Mouse (Mus musculus) ES-E14 (cell line): ENCODE results near the gene Proser2. TPM values are rescaled to one million over a fixed set of nuclear protein-coding genes. Genes with fewer than 3 reads are reported as not detected.
A peak's percentile ranks its signal among the peaks of the same experiment; 100 is the strongest.

Source experiments
- DNase-seq: peaks from one replicate; pipeline ENCODE4 v3.0.0-alpha.2; 2013; ENCODE audit warnings: low read depth, low spot score
- H3K27ac ChIP-seq: 2 replicates; pipeline ENCODE4 v1.5.1; 2012; ENCODE audit warnings: low read depth, mild to moderate bottlenecking, low read length, moderate library complexity, mixed read lengths; ENCODE audit not compliant: poor library complexity, insufficient read depth, severe bottlenecking
- H3K36me3 ChIP-seq: 2 replicates; pipeline ENCODE4 v1.6.1; 2012; ENCODE audit warnings: mild to moderate bottlenecking, low read length, moderate library complexity, mixed read lengths; ENCODE audit not compliant: control insufficient read depth, poor library complexity, insufficient read depth, severe bottlenecking
- H3K4me1 ChIP-seq, 2 experiments: fragments of 150-350 bp in 1 of 2; sonication (generic) in 1 of 2; 2 replicates each; pipeline ENCODE4 v1.6.1; 2012; ENCODE audit warnings: low read length in 2 of 2, mild to moderate bottlenecking in 1 of 2, mixed read lengths in 1 of 2; ENCODE audit not compliant: control insufficient read depth in 2 of 2, insufficient read depth in 2 of 2, poor library complexity in 1 of 2
- H3K4me3 ChIP-seq, 2 experiments: fragments of 150-350 bp in 1 of 2; sonication (generic) in 1 of 2; 2 replicates each; pipeline ENCODE4 v1.5.1; 2012; ENCODE audit warnings: low read length in 2 of 2, low read depth in 1 of 2, mild to moderate bottlenecking in 1 of 2, mixed read lengths in 1 of 2; ENCODE audit not compliant: insufficient read depth in 1 of 2, poor library complexity in 1 of 2, severe bottlenecking in 1 of 2
- H3K9ac ChIP-seq: 2 replicates; pipeline ENCODE4 v1.6.1; 2012; ENCODE audit warnings: low read depth, mild to moderate bottlenecking, low read length, mixed read lengths; ENCODE audit not compliant: poor library complexity, insufficient read depth, severe bottlenecking
- H3K9me3 ChIP-seq: fragments of 150-350 bp; sonication (generic); 2 replicates; pipeline ENCODE4 v1.6.1; 2012; ENCODE audit warnings: low read depth, mild to moderate bottlenecking, low read length; ENCODE audit not compliant: control insufficient read depth, insufficient read depth
- CHD2 ChIP-seq: IDR thresholded peaks from 2 replicates; pipeline ENCODE4 v1.6.1; 2014; ENCODE audit warnings: mild to moderate bottlenecking, low read depth, low read length, inconsistent platforms
- HCFC1 ChIP-seq: IDR thresholded peaks from 2 replicates; pipeline ENCODE4 v1.6.1; 2012; ENCODE audit warnings: low read length, inconsistent platforms, borderline replicate concordance; ENCODE audit not compliant: insufficient read depth
- MAFK ChIP-seq: IDR thresholded peaks from 2 replicates; pipeline ENCODE4 v1.6.1; 2014; ENCODE audit warnings: mild to moderate bottlenecking, low read depth, low read length, inconsistent platforms; ENCODE audit not compliant: insufficient read depth
- ZC3H11A ChIP-seq: IDR thresholded peaks from 2 replicates; pipeline ENCODE4 v1.6.1; 2012; ENCODE audit warnings: low read depth, mild to moderate bottlenecking, inconsistent platforms, low read length, borderline replicate concordance
- ZNF384 ChIP-seq: IDR thresholded peaks from 2 replicates; pipeline ENCODE4 v1.6.1; 2012; ENCODE audit warnings: low read depth, low read length, inconsistent platforms
- in situ Hi-C, 2 experiments: fragments of 600-800 bp; cut with MboI; formaldehyde crosslinking; loops; one replicate each; pipeline ENCODE4 v1.15.1; 2025; ENCODE audit warnings: low sequenced_read_pairs in 2 of 2, inconsistent platforms in 1 of 2; ENCODE audit not compliant: unreplicated experiment in 2 of 2
- total RNA-seq: library from RNA; depleted of rRNA; stranded (reverse); fragments of 300-350 nt; gene quantifications from 2 replicates; pipeline ENCODE4 v1.2.3, GENCODE M21; 2012

The Proser2 gene
- total RNA-seq, 1 experiment: 1.9 TPM

GRCm38 (mm10) chr2:6168560-6168959, 38.5 kb upstream of the Proser2 start:
- Histone ChIP-seq H3K9me3 (no peaks in the 10 kb centered on the region), H3K4me3 (no peak overlapping the region), H3K27ac (no peak overlapping the region), H3K9ac (no peak overlapping the region), H3K36me3 (no peaks in the 10 kb centered on the region), H3K4me1 (no peaks in the 10 kb centered on the region)
- TF ChIP-seq ZNF384 (no peak), HCFC1 (no peak), CHD2 (no peak), MAFK (no peak), ZC3H11A (no peak)
- DNase-seq: no peak
- in situ Hi-C loops: loop anchor here in 1 of 2 experiments (10.0 kb wide), 1 partner anchor 174 kb away; no protein-coding TSS in a partner anchor

- H3K4me1 ChIP-seq: no peaks in the 10 kb centered on the region; a peak in 1 of 4 replicates
- H3K9ac ChIP-seq: no peak overlapping the region
- H3K36me3 ChIP-seq: no peaks in the 10 kb centered on the region
- DNase-seq: peak; percentile 75
- no peak overlapping the region for H3K27ac ChIP-seq
- H3K4me3 ChIP-seq: no peak overlapping the region
- TF ChIP-seq HCFC1 (no peak), ZNF384 (no peak), MAFK (no peak), ZC3H11A (peak; percentile 93), CHD2 (no peak)
- in situ Hi-C loops: loop anchor here in 1 of 2 experiments (10.0 kb wide), 1 partner anchor 173 kb away; no protein-coding TSS in a partner anchor
- H3K9me3 ChIP-seq: no peaks in the 10 kb centered on the region
Measured at GRCm38 (mm10) chr2:6167843-6168558, 38.0 kb upstream of the Proser2 start.

- H3K4me1 ChIP-seq: peaks cover under 1 to 5% of the 10 kb centered on the region in 2 experiments; a peak in 2 of 4 replicates
- in situ Hi-C loops: loop anchor here in 1 of 2 experiments (10.0 kb wide), 1 partner anchor 171 kb away; no protein-coding TSS in a partner anchor
- no peak overlapping the region for H3K9ac ChIP-seq
- H3K36me3 ChIP-seq: no peaks in the 10 kb centered on the region
- H3K9me3 ChIP-seq: no peaks in the 10 kb centered on the region
- H3K4me3 ChIP-seq: no peak overlapping the region
- TF ChIP-seq ZNF384: no peak
- no peak for TF ChIP-seq CHD2
- no peak for TF ChIP-seq MAFK
- no peak for TF ChIP-seq HCFC1
- TF ChIP-seq ZC3H11A: no peak
- no peak overlapping the region for H3K27ac ChIP-seq
- DNase-seq: no peak
Measured at GRCm38 (mm10) chr2:6165771-6166170, 35.8 kb upstream of the Proser2 start.

GRCm38 (mm10) chr2:6164606-6165290, 34.7 kb upstream of the Proser2 start:
- no peak for TF ChIP-seq ZNF384
- TF ChIP-seq HCFC1: no peak
- no peak for TF ChIP-seq CHD2
- TF ChIP-seq MAFK: no peak
- TF ChIP-seq ZC3H11A: no peak
- Histone ChIP-seq H3K36me3 (no peaks in the 10 kb centered on the region), H3K4me1 (peaks cover 3 to 5% of the 10 kb centered on the region in 2 experiments; a peak in 2 of 4 replicates), H3K9ac (no peak overlapping the region), H3K27ac (no peak overlapping the region), H3K4me3 (no peak overlapping the region), H3K9me3 (no peaks in the 10 kb centered on the region)
- no peak for DNase-seq
- in situ Hi-C loops: loop anchor here in 1 of 2 experiments (10.0 kb wide), 1 partner anchor 170 kb away; no protein-coding TSS in a partner anchor
